Mouse (Mus musculus): ENCODE measurements around the gene Auts2. TPM values are rescaled to one million over a fixed set of nuclear protein-coding genes. Genes with fewer than 3 reads are reported as not detected.

Gene Auts2
- total and polyA plus RNA-seq, 3 experiments, result not detected

DNA sequence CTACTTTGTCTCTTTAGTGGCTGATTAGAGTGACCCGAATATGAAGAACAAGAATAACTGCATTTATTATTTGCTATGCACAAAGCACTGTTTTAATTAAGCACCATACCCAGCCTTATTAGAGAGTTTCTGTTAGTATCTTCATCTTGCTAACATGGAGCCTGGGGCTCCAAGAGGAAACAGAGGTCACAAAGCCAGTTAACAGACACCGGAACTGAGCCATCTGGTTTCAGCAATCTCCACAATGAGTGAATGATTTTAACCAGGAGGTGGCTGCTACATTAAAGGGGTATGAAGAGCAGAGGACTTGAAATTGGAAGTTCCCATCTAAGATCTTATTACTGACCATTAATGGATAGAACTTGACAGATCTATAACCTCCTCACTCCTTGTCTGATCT, 209.4 kb downstream of the Auts2 start:
- in situ Hi-C loops (cut with MboI; ENCODE audit: low pct_ligation_motif_present, low pct_unique_long_range_greater_than_20kb, low sequenced_read_pairs), result no loop called here
- dilution Hi-C loops (cut with MboI; ENCODE audit: extremely low pct_ligation_motif_present, extremely low pct_unique_long_range_greater_than_20kb, low sequenced_read_pairs), result no loop called here
- Histone ChIP-seq H3K4me1 (ENCODE audit: control insufficient read depth in 1 of 2, insufficient read depth in 2 of 2) (no peaks in the 10 kb centered on the region), H3K36me3 (replicated peaks in 1 of 2; ENCODE audit: control insufficient read depth in 1 of 2, insufficient read depth in 1 of 2, low read length in 1 of 2) (no peaks in the 10 kb centered on the region), H3K4me3 (replicated peaks in 1 of 3; ENCODE audit: low read depth in 2 of 3, low read length in 2 of 3, poor library complexity in 1 of 3) (no peak overlapping the region), H3K79me2 (replicated peaks; ENCODE audit: control insufficient read depth, extremely low read depth, insufficient read depth, poor library complexity, severe bottlenecking) (no peaks in the 10 kb centered on the region), H3K4me2 (ENCODE audit: insufficient read depth, low read depth, poor library complexity, severe bottlenecking) (no peak overlapping the region), H3K27ac (ENCODE audit: insufficient read depth, low read depth) (no peak overlapping the region), H3K9me3 (replicated peaks; ENCODE audit: low read length) (peaks cover 82% of the 10 kb centered on the region), H3K27me3 (replicated peaks) (no peaks in the 10 kb centered on the region), H3K9ac (ENCODE audit: insufficient read depth, low read depth) (no peak overlapping the region)
- TF ChIP-seq USF1 (IDR thresholded peaks at IDR 0.05; ENCODE audit: low read depth, low read length), result no peak
- no peak for TF ChIP-seq CHD1 (IDR thresholded peaks at IDR 0.05; ENCODE audit: low read depth, low read length)
- TF ChIP-seq TBP (conservative IDR thresholded peaks at IDR 0.05; ENCODE audit: low read depth, low read length), result no peak
- TF ChIP-seq JUND (conservative IDR thresholded peaks at IDR 0.05; ENCODE audit: low read depth, low read length), result no peak
- TF ChIP-seq PAX5 (IDR thresholded peaks at IDR 0.05; ENCODE audit: low read length), result no peak
- no peak for TF ChIP-seq USF2 (conservative IDR thresholded peaks at IDR 0.05; ENCODE audit: low read depth, low read length)
- TF ChIP-seq POLR2AphosphoS2 (IDR thresholded peaks at IDR 0.05; ENCODE audit: low read depth, low read length), result no peak
- TF ChIP-seq MEF2A (IDR thresholded peaks at IDR 0.05; ENCODE audit: borderline replicate concordance, low read depth, low read length), result no peak
- TF ChIP-seq ZKSCAN1 (IDR thresholded peaks at IDR 0.05; ENCODE audit: borderline replicate concordance, low read depth, low read length), result no peak
- TF ChIP-seq MAX (IDR thresholded peaks at IDR 0.05; ENCODE audit: low read length), result no peak
- no peak for TF ChIP-seq ZMIZ1 (IDR thresholded peaks at IDR 0.05; ENCODE audit: low read depth, low read length)
- no peak for TF ChIP-seq HCFC1 (IDR thresholded peaks at IDR 0.05; ENCODE audit: low read depth, low read length)
- TF ChIP-seq NELFE (IDR thresholded peaks at IDR 0.05; ENCODE audit: low read depth, low read length), result no peak
- TF ChIP-seq E2F4 (IDR thresholded peaks at IDR 0.05; ENCODE audit: insufficient replicate concordance, low read depth, low read length), result no peak
- TF ChIP-seq MYC (IDR thresholded peaks at IDR 0.05; ENCODE audit: low read depth, low read length), result no peak
- no peak for TF ChIP-seq ETS1 (conservative IDR thresholded peaks at IDR 0.05; ENCODE audit: low read depth, low read length)
- DNase-seq (ENCODE audit: extremely low read depth), result no peak

DNA sequence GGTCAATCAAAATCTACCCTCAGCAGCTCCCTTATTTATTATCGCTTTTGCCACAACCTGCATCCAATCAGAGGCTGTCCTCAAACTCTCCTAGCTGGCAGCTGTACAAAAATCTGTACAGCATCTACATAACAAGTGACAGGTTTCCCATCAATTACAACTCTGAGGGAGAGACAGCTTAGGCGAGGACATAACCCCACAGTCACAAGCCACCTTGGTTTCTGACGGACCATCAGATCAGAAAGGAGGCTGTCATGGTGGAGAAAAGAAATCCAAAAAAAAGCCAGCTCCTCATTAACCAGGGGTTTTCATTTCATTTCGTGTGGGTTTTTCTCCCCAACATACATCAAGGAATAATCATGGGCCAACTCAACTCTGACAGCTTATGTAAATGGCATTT, 210.6 kb downstream of the Auts2 start:
- TF ChIP-seq MYC (IDR thresholded peaks at IDR 0.05; ENCODE audit: low read depth, low read length) (no peak), ZC3H11A (IDR thresholded peaks at IDR 0.05; ENCODE audit: low read depth, low read length) (no peak), ETS1 (conservative IDR thresholded peaks at IDR 0.05; ENCODE audit: low read depth, low read length) (no peak), PAX5 (IDR thresholded peaks at IDR 0.05; ENCODE audit: low read length) (no peak), JUND (conservative IDR thresholded peaks at IDR 0.05; ENCODE audit: low read depth, low read length) (no peak), EP300 (IDR thresholded peaks at IDR 0.05; ENCODE audit: low read length) (no peak), KAT2A (IDR thresholded peaks at IDR 0.05; ENCODE audit: insufficient replicate concordance, low read length) (no peak), CHD1 (IDR thresholded peaks at IDR 0.05; ENCODE audit: low read depth, low read length) (no peak), CTCF (conservative IDR thresholded peaks at IDR 0.05 in 1 of 2, IDR thresholded peaks at IDR 0.05 in 1 of 2; ENCODE audit: low read depth in 2 of 2, low read length in 2 of 2) (no peak), NRF1 (IDR thresholded peaks at IDR 0.05; ENCODE audit: low read depth, low read length) (no peak), HCFC1 (IDR thresholded peaks at IDR 0.05; ENCODE audit: low read depth, low read length) (no peak), ZKSCAN1 (IDR thresholded peaks at IDR 0.05; ENCODE audit: borderline replicate concordance, low read depth, low read length) (no peak), JUN (IDR thresholded peaks at IDR 0.05; ENCODE audit: insufficient read depth, low read depth, low read length) (no peak), NELFE (IDR thresholded peaks at IDR 0.05; ENCODE audit: low read depth, low read length) (no peak), UBTF (IDR thresholded peaks at IDR 0.05; ENCODE audit: low read depth, low read length) (no peak), RCOR1 (conservative IDR thresholded peaks at IDR 0.05; ENCODE audit: low read depth, low read length) (no peak), BHLHE40 (IDR thresholded peaks at IDR 0.05; ENCODE audit: low read depth, low read length) (no peak), MEF2A (IDR thresholded peaks at IDR 0.05; ENCODE audit: borderline replicate concordance, low read depth, low read length) (no peak), GABPA (IDR thresholded peaks at IDR 0.05; ENCODE audit: insufficient replicate concordance, low read depth, low read length) (no peak), ZMIZ1 (IDR thresholded peaks at IDR 0.05; ENCODE audit: low read depth, low read length) (no peak)
- no peaks in the 10 kb centered on the region for H3K4me1 ChIP-seq (ENCODE audit: control insufficient read depth in 1 of 2, insufficient read depth in 2 of 2)
- H3K27ac ChIP-seq (ENCODE audit: insufficient read depth, low read depth), result no peak overlapping the region
- no peak overlapping the region for H3K9ac ChIP-seq (ENCODE audit: insufficient read depth, low read depth)
- dilution Hi-C loops (cut with MboI; ENCODE audit: extremely low pct_ligation_motif_present, extremely low pct_unique_long_range_greater_than_20kb, low sequenced_read_pairs) (no loop called here), in situ Hi-C loops (cut with MboI; ENCODE audit: low pct_ligation_motif_present, low pct_unique_long_range_greater_than_20kb, low sequenced_read_pairs) (no loop called here)
- peaks cover 83% of the 10 kb centered on the region for H3K9me3 ChIP-seq (replicated peaks; ENCODE audit: low read length)
- H3K4me3 ChIP-seq (replicated peaks in 1 of 3; ENCODE audit: low read depth in 2 of 3, low read length in 2 of 3, poor library complexity in 1 of 3), result no peak overlapping the region
- no peak overlapping the region for H3K4me2 ChIP-seq (ENCODE audit: insufficient read depth, low read depth, poor library complexity, severe bottlenecking)
- H3K79me2 ChIP-seq (replicated peaks; ENCODE audit: control insufficient read depth, extremely low read depth, insufficient read depth, poor library complexity, severe bottlenecking), result no peaks in the 10 kb centered on the region
- no peaks in the 10 kb centered on the region for H3K36me3 ChIP-seq (replicated peaks in 1 of 2; ENCODE audit: control insufficient read depth in 1 of 2, insufficient read depth in 1 of 2, low read length in 1 of 2)
- DNase-seq (ENCODE audit: extremely low read depth), result no peak
- H3K27me3 ChIP-seq (replicated peaks), result no peaks in the 10 kb centered on the region

Measured in CH12.LX (cell line).